Mouse (Mus musculus) hindbrain, embryonic 16.5 days (tissue): ENCODE measurements around the gene Xpo6. TPM values are rescaled to one million over a fixed set of nuclear protein-coding genes. Genes with fewer than 3 reads are reported as not detected.

ENCODE experiments used
- ATAC-seq: fragments of 200-750 bp; cut with Nextera tagmentation; 2 replicates; pipeline ENCODE4 v1.8.0; 2017; ENCODE audit warnings: moderate TSS enrichment, moderate library complexity
- H3K27ac ChIP-seq: fragments of 300-500 bp; sonication (generic); 2 replicates; pipeline ENCODE4 v1.5.1; 2014; ENCODE audit warnings: low read depth, mild to moderate bottlenecking, control low read depth, low read length, moderate library complexity
- H3K27me3 ChIP-seq: fragments of 300-500 bp; sonication (generic); replicated peaks from 2 replicates; pipeline ENCODE4 v1.6.1; 2014; ENCODE audit warnings: low read length; ENCODE audit not compliant: control insufficient read depth, insufficient read depth
- H3K36me3 ChIP-seq: fragments of 300-500 bp; sonication (generic); 2 replicates; pipeline ENCODE4 v1.6.1; 2014; ENCODE audit warnings: mild to moderate bottlenecking, low read length, moderate library complexity, mixed read lengths; ENCODE audit not compliant: control insufficient read depth, insufficient read depth
- H3K4me1 ChIP-seq: fragments of 300-500 bp; sonication (generic); 2 replicates; pipeline ENCODE4 v1.6.1; 2014; ENCODE audit warnings: low read depth, low read length; ENCODE audit not compliant: control insufficient read depth, insufficient read depth
- H3K4me2 ChIP-seq: fragments of 300-500 bp; sonication (generic); 2 replicates; pipeline ENCODE4 v1.6.1; 2014; ENCODE audit warnings: mild to moderate bottlenecking, low read length, control low read depth, moderate library complexity
- H3K4me3 ChIP-seq: fragments of 300-500 bp; sonication (generic); 2 replicates; pipeline ENCODE4 v1.5.1; 2014; ENCODE audit warnings: mild to moderate bottlenecking, low read length, control low read depth, moderate library complexity
- H3K9ac ChIP-seq: fragments of 300-500 bp; sonication (generic); 2 replicates; pipeline ENCODE4 v1.6.1; 2014; ENCODE audit warnings: low read depth, mild to moderate bottlenecking, control low read depth, low read length, moderate library complexity
- H3K9me3 ChIP-seq: fragments of 300-500 bp; sonication (generic); 2 replicates; pipeline ENCODE4 v1.6.1; 2014; ENCODE audit warnings: mild to moderate bottlenecking, low read length, moderate library complexity; ENCODE audit not compliant: control insufficient read depth
- WGBS: fragments of 180-500 bp; shearing (Covaris S2); extraction: QIAGEN DNeasy Blood & Tissue Kit; methylation state at CpG from one replicate; pipeline ENCODE4 v1.1.7; 2014; 5-methylcytosine and 5-hydroxymethylcytosine counted together
- polyA plus RNA-seq: library from polyadenylated mRNA; unstranded; fragments of >200 nt; fragmentation: Nextera tagmentation; extraction: Ambion mirVana; gene quantifications from 2 replicates; pipeline ENCODE4 v1.2.1, GENCODE M21; 2015

Xpo6 gene
- polyA plus RNA-seq, 1 experiment from 2014 or later = 44.4 TPM

DNA sequence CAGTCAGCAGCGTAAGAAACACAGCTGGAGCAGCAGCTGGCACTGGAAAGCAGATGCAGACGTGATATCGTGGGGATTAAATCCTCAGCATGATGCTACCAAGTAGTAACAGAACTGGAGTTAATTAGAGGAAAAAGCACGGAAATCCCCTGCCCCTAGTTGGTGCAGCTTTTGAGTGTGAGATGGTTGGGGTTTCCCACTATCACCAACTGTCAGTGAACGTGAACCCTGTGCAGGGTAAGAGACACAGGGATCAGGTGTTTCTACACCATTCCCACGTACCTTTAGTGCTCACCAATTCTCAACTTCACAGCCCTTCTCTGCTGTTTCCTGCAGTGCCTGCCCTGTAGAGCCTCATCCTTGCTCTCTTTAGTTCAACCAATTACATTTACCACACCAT is 80.5 kb downstream of the Xpo6 start:
- ATAC-seq = no peak
- Histone ChIP-seq H3K9ac (no peak overlapping the region), H3K27ac (no peak overlapping the region), H3K9me3 (no peaks in the 10 kb centered on the region), H3K4me3 (no peak overlapping the region), H3K4me1 (no peaks in the 10 kb centered on the region), H3K36me3 (peaks cover 26% of the 10 kb centered on the region), H3K27me3 (no peaks in the 10 kb centered on the region), H3K4me2 (no peak overlapping the region)
- 68% methylated on average over 6 of the region's 6 CpGs for WGBS

DNA sequence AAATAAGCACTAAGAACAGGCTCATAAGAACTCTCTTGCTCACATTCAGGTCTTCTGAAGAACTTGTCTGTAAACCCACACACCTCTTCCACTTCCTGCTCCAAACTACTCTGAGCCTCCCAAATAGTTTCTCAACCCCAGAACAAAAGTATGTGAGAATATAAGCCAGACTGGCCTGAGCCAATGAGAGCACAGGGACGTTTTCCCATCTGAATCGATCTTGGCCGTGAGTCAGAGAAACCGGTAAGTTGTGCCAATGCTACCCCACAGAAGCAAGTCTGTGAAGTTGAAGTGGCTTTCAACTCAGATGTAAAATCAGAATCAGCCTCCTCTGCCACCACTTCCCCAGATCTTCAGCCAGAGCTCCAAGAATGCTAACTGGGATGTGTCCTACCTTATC is 87.0 kb downstream of the Xpo6 start:
- Histone ChIP-seq H3K27me3 (no peaks in the 10 kb centered on the region), H3K4me1 (no peaks in the 10 kb centered on the region), H3K27ac (no peak overlapping the region), H3K9me3 (no peaks in the 10 kb centered on the region), H3K9ac (no peak overlapping the region), H3K36me3 (peaks cover 20% of the 10 kb centered on the region), H3K4me2 (no peak overlapping the region), H3K4me3 (no peak overlapping the region)
- 74% methylated on average over 4 of the region's 4 CpGs for WGBS
- no peak for ATAC-seq

GRCm38 (mm10) chr7:126111230-126111629 is 89.1 kb downstream of the Xpo6 start:
- Histone ChIP-seq H3K9me3 (no peaks in the 10 kb centered on the region), H3K27ac (no peak overlapping the region), H3K4me2 (no peak overlapping the region), H3K4me1 (no peaks in the 10 kb centered on the region), H3K4me3 (no peak overlapping the region), H3K27me3 (no peaks in the 10 kb centered on the region), H3K36me3 (peaks cover 35% of the 10 kb centered on the region), H3K9ac (no peak overlapping the region)
- ATAC-seq = no peak
- WGBS = 76% methylated on average over 2 of the region's 2 CpGs

- peaks cover 36% of the 10 kb centered on the region for H3K36me3 ChIP-seq
Observed at GRCm38 (mm10) chr7:126109898-126110297, 90.4 kb downstream of the Xpo6 start.

GRCm38 (mm10) chr7:126100440-126100839 is 99.9 kb downstream of the Xpo6 start:
- Histone ChIP-seq H3K4me1 (no peaks in the 10 kb centered on the region), H3K27ac (no peak overlapping the region), H3K27me3 (no peaks in the 10 kb centered on the region), H3K36me3 (peaks cover 26% of the 10 kb centered on the region), H3K9ac (no peak overlapping the region), H3K9me3 (no peaks in the 10 kb centered on the region), H3K4me3 (no peak overlapping the region), H3K4me2 (no peak overlapping the region)
- WGBS = 93% methylated on average over 11 of the region's 11 CpGs
- ATAC-seq = no peak

More at GRCm38 (mm10) chr7:126109898-126110297, 90.4 kb downstream of the Xpo6 start:
- 77% methylated on average over 3 of the region's 3 CpGs for WGBS
- Histone ChIP-seq H3K4me1 (no peaks in the 10 kb centered on the region), H3K9me3 (no peaks in the 10 kb centered on the region), H3K9ac (no peak overlapping the region), H3K27me3 (no peaks in the 10 kb centered on the region), H3K4me2 (no peak overlapping the region), H3K4me3 (no peak overlapping the region), H3K27ac (no peak overlapping the region)
- ATAC-seq = no peak

DNA sequence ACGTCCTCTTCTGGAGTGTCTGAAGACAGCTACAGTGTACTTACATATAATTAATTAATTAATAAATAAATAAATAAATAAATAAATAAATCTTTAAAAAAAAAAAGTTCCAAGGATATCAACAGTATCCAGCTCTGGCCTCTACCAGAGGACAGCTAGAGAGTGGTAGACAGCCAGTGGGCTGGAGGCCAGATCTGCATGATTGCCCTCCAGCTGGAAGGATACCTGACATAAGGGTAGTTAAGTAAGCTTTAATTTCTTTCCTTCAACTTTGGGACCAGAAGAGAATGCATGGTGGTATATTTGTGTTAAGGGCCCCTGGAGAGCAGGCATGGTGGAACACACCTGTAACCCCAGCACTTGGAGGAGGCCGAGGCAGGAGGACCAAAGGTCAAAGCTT is 100.5 kb downstream of the Xpo6 start:
- Histone ChIP-seq H3K27me3 (no peaks in the 10 kb centered on the region), H3K9me3 (no peaks in the 10 kb centered on the region), H3K27ac (no peak overlapping the region), H3K4me2 (no peak overlapping the region), H3K9ac (no peak overlapping the region), H3K36me3 (peaks cover 23% of the 10 kb centered on the region), H3K4me3 (no peak overlapping the region), H3K4me1 (no peaks in the 10 kb centered on the region)
- WGBS = 93% methylated on average over 2 of the region's 2 CpGs
- no peak for ATAC-seq

DNA sequence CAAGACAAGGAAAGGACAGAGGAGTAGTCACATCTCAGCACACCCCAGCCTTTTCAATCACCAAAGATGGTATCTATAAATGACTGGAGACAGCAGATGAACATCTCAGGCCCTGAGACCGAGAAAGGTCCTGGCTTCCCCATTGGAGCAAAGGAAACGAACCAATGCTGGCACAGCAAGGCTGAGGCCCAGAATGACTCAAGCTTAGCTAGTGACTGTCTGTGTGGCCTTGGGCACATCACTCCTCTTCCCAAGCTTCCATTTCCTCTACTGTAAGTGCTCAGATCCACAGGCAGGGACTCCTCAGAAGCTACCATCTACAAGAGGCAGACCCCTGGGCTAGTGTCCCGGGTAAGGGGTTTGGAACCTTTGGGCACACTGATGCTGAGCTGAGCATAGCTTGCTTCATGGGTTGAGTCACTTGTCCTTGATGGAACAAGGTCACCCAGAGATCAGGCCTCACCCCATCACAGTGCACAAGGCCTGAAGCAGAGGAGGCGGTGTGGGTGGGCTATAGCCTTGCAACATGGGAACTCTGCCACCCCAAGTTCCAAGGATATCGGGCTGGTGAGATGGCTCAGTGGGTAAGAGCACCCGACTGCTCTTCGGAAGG is 101.0 kb downstream of the Xpo6 start:
- no peaks in the 10 kb centered on the region for H3K9me3 ChIP-seq
- H3K4me1 ChIP-seq = no peaks in the 10 kb centered on the region
- 94% methylated on average over 7 of the region's 7 CpGs for whole genome bisulfite sequencing
- ATAC-seq = no peak
- H3K36me3 ChIP-seq = peaks cover 23% of the 10 kb centered on the region
- no peak overlapping the region for H3K4me2 ChIP-seq
- H3K27me3 ChIP-seq = no peaks in the 10 kb centered on the region
- H3K9ac ChIP-seq = no peak overlapping the region
- no peak overlapping the region for H3K27ac ChIP-seq
- H3K4me3 ChIP-seq = no peak overlapping the region

- Histone ChIP-seq H3K9me3 (no peaks in the 10 kb centered on the region), H3K4me3 (no peak overlapping the region), H3K36me3 (peaks cover 19% of the 10 kb centered on the region), H3K27ac (no peak overlapping the region), H3K4me1 (no peaks in the 10 kb centered on the region), H3K27me3 (no peaks in the 10 kb centered on the region), H3K9ac (no peak overlapping the region), H3K4me2 (no peak overlapping the region)
- no peak for ATAC-seq
- 86% methylated on average over 7 of the region's 9 CpGs for WGBS
Observed at GRCm38 (mm10) chr7:126097219-126097915, 102.9 kb downstream of the Xpo6 start.

- Histone ChIP-seq H3K9me3 (no peaks in the 10 kb centered on the region), H3K27ac (no peak overlapping the region), H3K9ac (no peak overlapping the region), H3K4me3 (no peak overlapping the region), H3K36me3 (peaks cover 13% of the 10 kb centered on the region), H3K4me2 (no peak overlapping the region), H3K27me3 (no peaks in the 10 kb centered on the region), H3K4me1 (no peaks in the 10 kb centered on the region)
- 85% methylated on average over 5 of the region's 5 CpGs for WGBS
- no peak for ATAC-seq
Observed at GRCm38 (mm10) chr7:126096596-126096995, 103.7 kb downstream of the Xpo6 start.
